Mouse (Mus musculus) neural tube, embryonic 11.5 days (tissue): ENCODE results near the gene Aqp3. TPM values are rescaled to one million over a fixed set of nuclear protein-coding genes. Genes with fewer than 3 reads are reported as not detected.

Source experiments
- ATAC-seq: fragments of 200-750 bp; cut with Nextera tagmentation; 2 replicates; pipeline ENCODE4 v1.8.0; 2017; ENCODE audit warnings: moderate number of reproducible peaks, mild to moderate bottlenecking, moderate TSS enrichment, moderate library complexity; ENCODE audit not compliant: insufficient read depth, low FRiP score, low TSS enrichment
- DNase-seq: peaks from one replicate; pipeline ENCODE4 v3.0.0-alpha.2; 2015; ENCODE audit warnings: low spot score
- H3K27ac ChIP-seq: fragments of 300-500 bp; sonication (generic); 2 replicates; pipeline ENCODE4 v1.5.1; 2014; ENCODE audit warnings: low read depth, mild to moderate bottlenecking, low read length
- H3K27me3 ChIP-seq: fragments of 300-500 bp; sonication (generic); 2 replicates; pipeline ENCODE4 v1.6.1; 2014; ENCODE audit warnings: mild to moderate bottlenecking, low read length, mixed read lengths; ENCODE audit not compliant: control insufficient read depth, insufficient read depth
- H3K36me3 ChIP-seq: fragments of 300-500 bp; sonication (generic); 2 replicates; pipeline ENCODE4 v1.6.1; 2014; ENCODE audit warnings: mild to moderate bottlenecking, low read length, moderate library complexity, mixed read lengths; ENCODE audit not compliant: control insufficient read depth, insufficient read depth
- H3K4me1 ChIP-seq: fragments of 300-500 bp; sonication (generic); 2 replicates; pipeline ENCODE4 v1.6.1; 2014; ENCODE audit warnings: low read length, mixed read lengths; ENCODE audit not compliant: control insufficient read depth, insufficient read depth
- H3K4me2 ChIP-seq: fragments of 300-500 bp; sonication (generic); 2 replicates; pipeline ENCODE4 v1.6.1; 2014; ENCODE audit warnings: low read depth, mild to moderate bottlenecking, moderate library complexity
- H3K4me3 ChIP-seq: fragments of 300-500 bp; sonication (generic); 2 replicates; pipeline ENCODE4 v1.5.1; 2014; ENCODE audit warnings: low read depth, low read length
- H3K9ac ChIP-seq: fragments of 300-500 bp; sonication (generic); 2 replicates; pipeline ENCODE4 v1.6.1; 2014; ENCODE audit warnings: mild to moderate bottlenecking, low read length
- H3K9me3 ChIP-seq: fragments of 300-500 bp; sonication (generic); 2 replicates; pipeline ENCODE4 v1.6.1; 2016; ENCODE audit warnings: low read length; ENCODE audit not compliant: control insufficient read depth
- WGBS: fragments of 180-500 bp; shearing (Covaris S2); extraction: QIAGEN DNeasy Blood & Tissue Kit; methylation state at CpG from one replicate; pipeline ENCODE4 v1.1.7; 2014; 5-methylcytosine and 5-hydroxymethylcytosine counted together
- polyA plus RNA-seq: library from polyadenylated mRNA; unstranded; fragments of >200 nt; fragmentation: Nextera tagmentation; extraction: Ambion mirVana; gene quantifications from 2 replicates; pipeline ENCODE4 v1.2.1, GENCODE M21; 2014

Gene Aqp3
- polyA plus RNA-seq, 1 experiment from 2014 or later = 0.60 TPM

DNA sequence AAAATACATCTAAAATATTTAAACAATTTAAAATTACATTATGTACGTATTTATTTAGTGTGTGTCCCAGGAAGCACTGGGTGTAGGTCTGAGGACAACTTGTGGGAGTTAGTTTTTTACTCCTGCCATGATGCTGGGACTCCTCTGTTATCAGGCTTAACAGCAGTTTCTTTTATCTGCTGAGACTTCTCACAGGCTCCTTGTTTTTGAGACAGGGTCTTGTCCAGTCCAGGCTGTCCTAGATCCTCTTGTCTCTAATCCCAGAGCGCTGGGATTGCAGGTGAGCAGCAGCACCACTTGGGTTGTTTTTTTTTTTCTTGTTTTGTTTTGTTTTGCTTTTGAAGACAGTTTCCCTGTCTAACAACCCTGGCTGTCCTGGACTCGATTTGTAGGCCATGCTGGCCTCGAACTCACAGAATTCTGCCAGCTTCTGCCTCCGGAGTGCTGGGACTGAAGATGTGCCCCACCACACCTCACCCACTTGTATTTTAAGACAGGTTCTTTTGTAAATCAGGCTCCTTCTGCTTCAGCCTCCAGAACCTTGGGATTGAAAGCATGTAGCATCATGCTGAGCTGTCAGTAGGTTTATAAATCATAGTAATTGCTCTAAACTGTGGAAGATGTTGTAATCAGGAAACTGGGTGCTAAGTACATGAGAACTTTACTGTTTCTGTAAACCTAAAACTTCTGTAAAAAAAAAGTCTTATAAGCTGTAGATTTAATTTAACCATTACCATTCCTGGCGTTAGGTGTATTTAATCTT is 35.7 kb upstream of the Aqp3 start:
- no peak overlapping the region for H3K27ac ChIP-seq
- no peak overlapping the region for H3K4me3 ChIP-seq
- no peak overlapping the region for H3K4me2 ChIP-seq
- no peaks in the 10 kb centered on the region for H3K9me3 ChIP-seq
- H3K9ac ChIP-seq = no peak overlapping the region
- H3K27me3 ChIP-seq = no peaks in the 10 kb centered on the region
- H3K36me3 ChIP-seq = no peaks in the 10 kb centered on the region
- no peaks in the 10 kb centered on the region for H3K4me1 ChIP-seq
- DNase-seq (no peak), ATAC-seq (no peak)
- 76% methylated on average over 6 of the region's 6 CpGs for WGBS

GRCm38 (mm10) chr4:41132471-41132870 is 34.5 kb upstream of the Aqp3 start:
- Histone ChIP-seq H3K4me3 (no peak overlapping the region), H3K36me3 (no peaks in the 10 kb centered on the region), H3K27ac (no peak overlapping the region), H3K9ac (no peak overlapping the region), H3K9me3 (no peaks in the 10 kb centered on the region), H3K4me1 (no peaks in the 10 kb centered on the region), H3K27me3 (no peaks in the 10 kb centered on the region), H3K4me2 (no peak overlapping the region)
- WGBS = 84% methylated on average over 6 of the region's 6 CpGs
- ATAC-seq (no peak), DNase-seq (no peak)

- H3K4me1 ChIP-seq = no peaks in the 10 kb centered on the region
- H3K36me3 ChIP-seq = no peaks in the 10 kb centered on the region
- H3K27ac ChIP-seq = no peak overlapping the region
- no peak overlapping the region for H3K4me2 ChIP-seq
- no peak overlapping the region for H3K4me3 ChIP-seq
- WGBS = 88% methylated on average over 3 of the region's 3 CpGs
- H3K9me3 ChIP-seq = no peaks in the 10 kb centered on the region
- DNase-seq = no peak
- no peak overlapping the region for H3K9ac ChIP-seq
- H3K27me3 ChIP-seq = no peaks in the 10 kb centered on the region
- no peak for ATAC-seq
Observed at GRCm38 (mm10) chr4:41129836-41130235, 31.9 kb upstream of the Aqp3 start.

- 12% methylated on average over 2 of the region's 2 CpGs for WGBS
Observed at GRCm38 (mm10) chr4:41129406-41129805, 31.4 kb upstream of the Aqp3 start.

GRCm38 (mm10) chr4:41124180-41124951 is 26.4 kb upstream of the Aqp3 start, which contains the start of gene Nol6:
TSS of gene Nol6 (minus strand) at chr4:41124455.
- H3K9ac ChIP-seq = peak within 1 kb of the TSS; percentile 56
- no peaks in the 10 kb centered on the region for H3K9me3 ChIP-seq
- DNase-seq = peak; percentile 97
- peak; percentile 100 for ATAC-seq
- no peak within 1 kb of the TSS for H3K27ac ChIP-seq
- H3K4me2 ChIP-seq = peak within 1 kb of the TSS; percentile 89
- H3K4me3 ChIP-seq = peak within 1 kb of the TSS; percentile 53
- 1% methylated on average over 27 of the region's 29 CpGs for WGBS
- no peaks in the 10 kb centered on the region for H3K27me3 ChIP-seq
- peaks cover 3% of the 10 kb centered on the region for H3K4me1 ChIP-seq
- peaks cover 10% of the 10 kb centered on the region for H3K36me3 ChIP-seq

More at GRCm38 (mm10) chr4:41129406-41129805, 31.4 kb upstream of the Aqp3 start:
- Histone ChIP-seq H3K9me3 (no peaks in the 10 kb centered on the region), H3K27me3 (no peaks in the 10 kb centered on the region), H3K27ac (no peak overlapping the region), H3K9ac (no peak overlapping the region), H3K4me3 (no peak overlapping the region), H3K4me2 (no peak overlapping the region), H3K36me3 (no peaks in the 10 kb centered on the region), H3K4me1 (no peaks in the 10 kb centered on the region)
- DNase-seq (peak; percentile 56), ATAC-seq (0 out of 2 replicates have a peak, but pooled peaks have one; percentile 74)

- Histone ChIP-seq H3K36me3 (peaks cover 26% of the 10 kb centered on the region), H3K4me1 (peaks cover 3% of the 10 kb centered on the region), H3K4me2 (no peak overlapping the region), H3K4me3 (no peak overlapping the region), H3K9ac (no peak overlapping the region), H3K27ac (no peak overlapping the region), H3K27me3 (no peaks in the 10 kb centered on the region), H3K9me3 (no peaks in the 10 kb centered on the region)
- DNase-seq (peak; percentile 67), ATAC-seq (no peak)
- 79% methylated on average over 11 of the region's 11 CpGs for WGBS
Observed at GRCm38 (mm10) chr4:41118706-41119292, 20.8 kb upstream of the Aqp3 start.

DNA sequence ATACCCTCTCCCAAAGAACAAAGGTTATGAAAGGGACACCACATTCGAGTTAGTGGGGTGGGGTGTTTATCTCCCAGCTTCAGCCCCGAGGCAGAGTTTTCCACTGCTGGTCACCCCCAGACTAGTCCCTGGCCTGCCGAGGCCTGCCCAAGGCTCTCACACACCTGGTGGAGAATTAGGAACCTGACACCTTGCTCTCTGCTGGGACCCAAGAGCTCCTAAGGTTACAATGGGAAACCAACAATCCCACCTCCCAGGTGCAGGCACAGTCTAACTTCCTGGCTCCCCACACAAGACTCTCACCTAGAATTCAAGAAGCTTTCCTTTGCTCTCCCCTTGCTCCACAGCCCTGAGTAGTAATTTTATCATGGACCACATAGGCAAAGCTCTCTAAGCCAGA is 18.8 kb upstream of the Aqp3 start:
- no peak overlapping the region for H3K4me2 ChIP-seq

DNA sequence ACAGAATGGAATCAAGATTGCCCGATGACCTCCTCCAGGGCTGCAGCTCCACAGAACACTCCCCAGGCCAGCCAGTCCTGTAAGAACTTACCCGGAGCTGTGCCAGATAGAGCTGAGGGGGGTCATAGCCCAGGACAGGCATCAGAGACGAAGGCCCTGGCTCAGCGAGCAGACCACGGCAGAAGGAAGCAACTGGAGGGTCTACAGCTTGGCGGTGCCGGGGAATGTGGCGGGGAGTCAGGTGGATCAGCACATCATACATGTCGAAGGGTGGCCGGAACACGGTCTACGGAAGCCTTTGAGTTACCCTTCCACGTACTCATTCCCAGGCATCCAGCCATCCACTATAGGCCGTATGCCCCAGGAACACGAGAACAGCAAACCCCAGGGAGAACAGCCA is 17.8 kb upstream of the Aqp3 start:
- Histone ChIP-seq H3K9ac (no peak overlapping the region), H3K36me3 (peaks cover 25% of the 10 kb centered on the region)

More for the DNA sequence above, 18.8 kb upstream of the Aqp3 start:
- WGBS = 80% methylated on average over 3 of the region's 3 CpGs
- DNase-seq = no peak
- no peak overlapping the region for H3K9ac ChIP-seq
- H3K9me3 ChIP-seq = no peaks in the 10 kb centered on the region
- H3K27me3 ChIP-seq = no peaks in the 10 kb centered on the region
- no peak overlapping the region for H3K27ac ChIP-seq
- no peak for ATAC-seq
- H3K4me3 ChIP-seq = no peak overlapping the region
- no peaks in the 10 kb centered on the region for H3K4me1 ChIP-seq
- peaks cover 26% of the 10 kb centered on the region for H3K36me3 ChIP-seq

More for the DNA sequence above, 17.8 kb upstream of the Aqp3 start:
- DNase-seq (no peak), ATAC-seq (no peak)
- Histone ChIP-seq H3K4me1 (no peaks in the 10 kb centered on the region), H3K27me3 (no peaks in the 10 kb centered on the region), H3K27ac (no peak overlapping the region), H3K4me3 (no peak overlapping the region), H3K9me3 (no peaks in the 10 kb centered on the region), H3K4me2 (no peak overlapping the region)
- WGBS = 90% methylated on average over 15 of the region's 15 CpGs
